Mouse (Mus musculus) heart, postnatal 14 days (tissue): ENCODE measurements around the gene Dpp7. TPM values are rescaled to one million over a fixed set of nuclear protein-coding genes. Genes with fewer than 3 reads are reported as not detected.
A peak's percentile ranks its signal among the peaks of the same experiment; 100 is the strongest.

Source experiments
- DNase-seq, 2 experiments: peaks; one replicate each; pipeline ENCODE4 v3.0.0; 2021 to 2022
- intact Hi-C: fragments of 180-260 bp; cut with DNase I; formaldehyde crosslinking; loops from one replicate; pipeline ENCODE4 v1.15.1; 2025
- total RNA-seq, 2 experiments: library from RNA; stranded (reverse); gene quantifications; 2 replicates each; pipeline ENCODE4 v1.2.3; 2021

Gene Dpp7
- total RNA-seq, 2 experiments from 2014 or later: 2.7 to 3.9 TPM

DNA sequence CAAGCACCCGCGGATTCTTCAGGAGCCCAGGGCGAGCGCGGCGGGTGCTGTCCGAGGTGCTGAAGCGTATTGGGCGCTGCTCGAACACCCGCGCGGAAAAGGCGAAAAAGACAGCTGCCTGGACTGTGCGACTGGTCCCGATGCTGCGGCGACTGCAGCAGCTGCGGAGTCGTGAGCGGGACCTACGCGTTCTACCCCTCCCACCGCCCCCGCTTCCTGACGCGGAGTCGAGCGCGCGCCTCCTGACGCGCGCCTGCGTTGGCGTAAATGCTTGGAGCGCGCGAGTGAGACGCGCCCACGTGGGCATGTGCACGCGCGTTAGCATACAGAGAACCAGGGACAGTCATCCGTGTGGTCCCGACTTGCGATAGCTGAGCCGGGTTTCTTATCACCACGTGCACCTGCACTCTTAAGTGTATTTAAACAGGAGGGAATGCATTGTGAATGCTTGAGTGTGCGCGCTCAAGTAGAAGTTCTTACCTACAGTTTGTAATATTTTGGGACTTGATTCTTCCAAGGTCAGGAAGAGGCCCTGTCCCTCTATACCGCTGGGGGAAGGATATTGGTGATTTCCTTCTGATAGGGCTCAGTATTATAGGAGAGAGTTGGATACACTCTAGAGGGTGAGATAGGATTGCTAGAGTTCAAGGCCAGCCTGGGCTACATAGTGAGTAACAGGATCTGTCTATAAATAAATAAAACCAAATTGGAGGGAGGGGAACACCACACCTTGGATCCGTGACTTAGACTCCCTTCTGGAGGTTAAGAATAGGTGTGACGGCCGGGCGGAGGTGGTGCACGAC is 37.0 kb downstream of the Dpp7 start, which contains the start of gene Grin1:
Grin1 (minus strand) TSS at position 217 of the 803 bp plus-strand sequence.
- peak; percentile 72 to 79 for DNase-seq
- intact Hi-C loops: no loop called here

DNA sequence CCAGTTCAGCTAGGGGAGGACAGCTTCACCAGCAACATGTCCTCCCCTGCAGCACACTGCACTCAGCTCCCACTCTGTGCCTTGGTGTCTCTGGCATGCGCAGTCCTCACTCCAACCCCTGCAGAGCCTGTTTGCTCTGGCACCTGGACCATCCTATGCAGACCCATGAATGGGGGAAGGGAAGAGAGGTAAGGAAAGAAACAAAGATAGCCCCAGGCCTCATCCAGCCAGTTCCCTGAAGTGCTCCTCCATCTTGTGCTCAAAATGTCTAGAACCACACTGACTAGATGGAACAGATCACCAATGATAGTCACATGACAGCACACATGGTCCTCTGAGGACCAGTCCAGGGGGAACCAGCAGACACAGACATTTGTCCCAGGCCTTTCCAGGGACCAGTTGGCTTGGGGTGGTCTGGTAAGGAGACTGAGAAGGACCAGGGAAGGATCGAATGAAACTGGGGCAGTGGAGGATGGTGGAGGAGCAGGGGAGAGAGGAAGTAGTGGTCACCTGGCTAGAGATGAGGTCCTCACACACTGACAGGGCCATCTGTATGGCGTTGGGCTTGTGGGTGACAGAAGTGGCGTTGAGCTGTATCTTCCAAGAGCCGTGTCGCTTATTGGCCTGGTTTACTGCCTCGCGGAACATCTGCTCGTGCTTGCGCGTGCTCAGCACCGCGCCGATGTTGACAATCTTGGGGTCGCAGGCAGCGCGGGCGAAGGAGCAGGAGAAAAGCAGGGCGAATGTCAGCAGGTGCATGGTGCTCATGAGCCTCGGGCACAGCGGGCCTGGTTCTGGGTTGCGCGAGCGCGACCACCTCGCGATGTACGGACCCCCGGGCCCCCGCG is 37.8 kb downstream of the Dpp7 start:
- intact Hi-C loops: no loop called here

GRCm38 (mm10) chr2:25311491-25311891 is 44.7 kb downstream of the Dpp7 start:
- intact Hi-C loops: no loop called here
- no peak for DNase-seq

More for the DNA sequence above, 37.8 kb downstream of the Dpp7 start:
- DNase-seq: no peak

DNA sequence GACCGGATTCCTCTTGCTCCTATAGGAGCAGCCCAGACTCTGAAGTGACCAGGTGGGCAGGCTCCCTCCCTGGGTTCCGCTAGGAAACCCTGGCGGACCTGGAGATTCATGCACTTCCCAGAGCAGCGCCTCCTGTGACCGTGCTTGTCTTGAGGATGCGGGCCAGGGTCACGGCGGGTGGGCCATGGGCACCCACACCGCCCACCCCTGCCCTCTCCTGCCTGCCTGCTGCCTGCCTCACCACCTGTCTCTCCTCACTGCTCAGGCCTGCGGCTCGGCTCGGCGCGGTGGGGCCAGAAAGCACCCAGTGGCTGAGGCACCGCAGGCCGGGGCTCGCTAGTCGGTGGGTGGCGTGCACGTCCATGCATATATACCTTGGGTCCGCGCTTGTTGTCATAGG is 45.2 kb downstream of the Dpp7 start:
- no peak for DNase-seq
- intact Hi-C loops: no loop called here

DNA sequence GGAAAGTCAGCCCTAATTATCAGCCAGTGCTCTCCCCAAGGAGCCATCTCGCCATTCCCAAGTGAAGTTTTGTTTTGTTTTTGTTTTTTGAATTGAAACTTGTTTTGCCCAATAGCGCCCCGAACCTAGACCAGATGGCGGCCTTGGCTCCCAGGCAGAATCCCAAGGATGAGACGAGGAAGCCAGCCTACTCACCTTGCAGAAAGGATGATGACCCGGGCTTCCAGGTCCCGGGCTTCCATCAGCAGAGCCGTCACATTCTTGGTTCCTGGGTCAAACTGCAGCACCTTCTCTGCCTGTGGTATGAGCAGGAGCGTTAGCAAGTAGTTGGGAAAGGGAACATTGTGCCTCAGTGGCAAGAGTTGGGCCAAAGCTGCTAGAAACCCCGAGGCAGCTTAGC is 46.0 kb downstream of the Dpp7 start:
- intact Hi-C loops: no loop called here
- no peak for DNase-seq

GRCm38 (mm10) chr2:25305587-25306359 is 50.4 kb downstream of the Dpp7 start:
- DNase-seq: no peak
- intact Hi-C loops: no loop called here

DNA sequence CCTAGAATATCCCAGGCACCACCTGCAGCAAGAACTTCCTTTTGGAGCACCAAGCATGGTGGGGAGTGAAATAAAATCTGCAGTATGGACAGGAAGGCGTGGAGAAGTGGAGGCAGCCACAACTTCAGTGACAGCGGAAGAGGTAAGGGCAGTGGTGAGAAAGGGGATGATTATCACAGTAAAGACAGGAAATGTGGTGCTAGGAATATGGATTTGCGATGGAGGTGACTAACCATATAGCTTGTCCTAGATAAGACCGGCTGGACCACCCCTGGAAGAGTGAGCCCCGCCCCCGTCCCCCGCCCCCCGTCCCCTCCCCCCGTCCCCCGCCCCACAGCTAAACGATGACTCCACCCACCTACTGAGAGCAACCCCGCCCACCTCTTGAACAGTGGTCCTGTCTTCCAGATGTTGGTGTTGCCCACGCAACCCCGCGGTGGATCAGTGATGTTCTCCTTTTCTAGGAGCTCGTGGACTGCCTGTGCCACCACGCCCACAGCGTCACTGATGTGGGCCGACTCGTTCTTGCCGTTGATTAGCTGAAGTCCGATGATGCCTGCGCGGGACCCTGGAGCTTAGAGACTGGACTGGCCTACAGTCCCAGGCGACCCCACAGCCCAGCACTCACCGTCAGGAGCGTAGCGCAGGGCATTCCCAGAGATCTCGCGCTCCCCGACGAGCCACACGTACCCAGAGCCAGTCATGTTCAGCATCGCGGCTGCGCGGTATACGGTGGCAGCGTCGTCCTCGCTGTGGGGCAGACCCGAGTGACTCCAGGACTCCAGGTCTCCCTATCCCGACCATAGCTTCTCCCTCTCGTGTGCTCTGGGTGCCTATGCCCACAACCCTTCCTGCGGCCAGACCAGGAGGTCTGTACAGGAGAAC is 51.3 kb downstream of the Dpp7 start:
- peak in 1 of 2 experiments; percentile 16 for DNase-seq
- intact Hi-C loops: no loop called here

- intact Hi-C loops: no loop called here
- DNase-seq: no peak
These were observed 52.1 kb downstream of the Dpp7 start for GRCm38 (mm10) chr2:25303931-25304656.

GRCm38 (mm10) chr2:25303452-25303851 is 52.7 kb downstream of the Dpp7 start:
- no peak for DNase-seq
- intact Hi-C loops: no loop called here

Other genes with a start within 250 kb of the Dpp7 start
- gene Nrarp, start 175.6 kb downstream of the Dpp7 start, total RNA-seq: 10 to 100 TPM; 14.0 to 15.0 TPM
- gene Tor4a, start 159.5 kb downstream of the Dpp7 start, total RNA-seq: 1 to 10 TPM; 5.0 to 5.5 TPM
- gene Nelfb, start 144.9 kb downstream of the Dpp7 start, total RNA-seq: 10 to 100 TPM; 35.7 to 36.2 TPM
- gene Stpg3, start 141.7 kb downstream of the Dpp7 start, total RNA-seq: not detected
- gene Fam166a, start 137.6 kb downstream of the Dpp7 start, total RNA-seq: not detected
- gene Tubb4b, start 131.7 kb downstream of the Dpp7 start, total RNA-seq: 100 to 1,000 TPM; 205 to 231 TPM
- not detected for gene Slc34a3, start 122.0 kb downstream of the Dpp7 start, total RNA-seq
- gene Rnf224, start 119.6 kb downstream of the Dpp7 start, total RNA-seq: not detected
- under 1 TPM; 0.41 to 0.63 TPM for gene Rnf208, start 114.1 kb downstream of the Dpp7 start, total RNA-seq
- gene Cysrt1, start 113.9 kb downstream of the Dpp7 start, total RNA-seq: not detected
- gene AL732309.1, start 109.5 kb downstream of the Dpp7 start, total RNA-seq: 1 to 10 TPM; 1.9 to 2.4 TPM
- 10 to 100 TPM; 12.7 to 13.4 TPM for gene Tmem203, start 100.9 kb downstream of the Dpp7 start, total RNA-seq
- 1 to 10 TPM; 5.7 to 7.6 TPM for gene Tprn, start 93.7 kb downstream of the Dpp7 start, total RNA-seq
- 10 to 100 TPM; 38.3 to 46.9 TPM for gene Ssna1, start 83.9 kb downstream of the Dpp7 start, total RNA-seq
- gene Anapc2, start 83.9 kb downstream of the Dpp7 start, total RNA-seq: 10 to 100 TPM; 44.0 to 44.1 TPM
- not detected for gene Tmem210, start 68.2 kb downstream of the Dpp7 start, total RNA-seq
- under 1 TPM in 1 of 2 experiments, not detected in 1; 0.55 TPM for gene Lrrc26, start 66.4 kb downstream of the Dpp7 start, total RNA-seq
- not detected for gene Grin1, start 37.2 kb downstream of the Dpp7 start, total RNA-seq
- gene Man1b1, start 24.0 kb downstream of the Dpp7 start, total RNA-seq: 10 to 100 TPM; 22.1 to 22.2 TPM
- gene Uap1l1, start 9.3 kb upstream of the Dpp7 start, total RNA-seq: 1 to 10 TPM; 4.5 to 6.0 TPM
- gene Sapcd2, start 16.0 kb upstream of the Dpp7 start, total RNA-seq: 1 to 10 TPM in 1 of 2 experiments, under 1 TPM in 1; 0.88 to 1.5 TPM
- 10 to 100 TPM; 16.1 to 17.0 TPM for gene Entpd2, start 39.5 kb upstream of the Dpp7 start, total RNA-seq
- gene Npdc1, start 43.0 kb upstream of the Dpp7 start, total RNA-seq: 10 to 100 TPM; 33.8 to 37.1 TPM
- not detected for gene Fut7, start 66.9 kb upstream of the Dpp7 start, total RNA-seq
- gene Abca2, start 72.3 kb upstream of the Dpp7 start, total RNA-seq: 10 to 100 TPM; 22.0 to 24.4 TPM
- 1 to 10 TPM; 3.0 to 3.9 TPM for gene Clic3, start 100.5 kb upstream of the Dpp7 start, total RNA-seq
- gene Paxx, start 104.7 kb upstream of the Dpp7 start, total RNA-seq: 10 to 100 TPM; 22.9 to 23.4 TPM
- 10 to 100 TPM; 30.9 to 38.6 TPM for gene Ptgds, start 113.7 kb upstream of the Dpp7 start, total RNA-seq
- not detected for gene Lcn12, start 137.6 kb upstream of the Dpp7 start, total RNA-seq
- 10 to 100 TPM; 92.0 to 96.2 TPM for gene Fbxw5, start 144.4 kb upstream of the Dpp7 start, total RNA-seq
- gene C8g, start 145.4 kb upstream of the Dpp7 start, total RNA-seq: under 1 TPM; 0.51 to 0.98 TPM
- 10 to 100 TPM; 16.6 to 16.7 TPM for gene Traf2, start 190.6 kb upstream of the Dpp7 start, total RNA-seq
- 100 to 1,000 TPM; 175 to 185 TPM for gene Edf1, start 201.5 kb upstream of the Dpp7 start, total RNA-seq
- 1 to 10 TPM; 3.0 to 5.2 TPM for gene Mamdc4, start 218.5 kb upstream of the Dpp7 start, total RNA-seq
- 10 to 100 TPM; 75.4 to 76.0 TPM for gene Phpt1, start 218.9 kb upstream of the Dpp7 start, total RNA-seq
- gene Ajm1, start 225.4 kb upstream of the Dpp7 start, total RNA-seq: under 1 TPM in 1 of 2 experiments, not detected in 1; 0.10 TPM